Mouse (Mus musculus) ES-Bruce4 (cell line): ENCODE measurements around the gene Man1a. TPM values are rescaled to one million over a fixed set of nuclear protein-coding genes. Genes with fewer than 3 reads are reported as not detected.

Source experiments
- H3K27ac ChIP-seq: 2 replicates; pipeline ENCODE4 v1.5.1; 2012; ENCODE audit warnings: low read length, inconsistent platforms; ENCODE audit not compliant: insufficient read depth
- H3K27me3 ChIP-seq: 2 replicates; pipeline ENCODE4 v1.6.1; 2012; ENCODE audit warnings: mild to moderate bottlenecking, low read length, inconsistent platforms; ENCODE audit not compliant: control insufficient read depth, poor library complexity, insufficient read depth, severe bottlenecking
- H3K36me3 ChIP-seq: 2 replicates; pipeline ENCODE4 v1.6.1; 2012; ENCODE audit warnings: inconsistent platforms, mild to moderate bottlenecking, low read length, moderate library complexity; ENCODE audit not compliant: control insufficient read depth, poor library complexity, insufficient read depth, severe bottlenecking
- H3K4me1 ChIP-seq: one replicate; pipeline ENCODE4 v1.8.1; 2011; ENCODE audit warnings: low read length; ENCODE audit not compliant: control insufficient read depth, insufficient read depth
- H3K4me3 ChIP-seq: 2 replicates; pipeline ENCODE4 v1.5.1; 2011; ENCODE audit warnings: low read depth, mild to moderate bottlenecking, low read length
- H3K9ac ChIP-seq: 2 replicates; pipeline ENCODE4 v1.6.1; 2012; ENCODE audit warnings: low read depth, mild to moderate bottlenecking, inconsistent platforms; ENCODE audit not compliant: poor library complexity, severe bottlenecking
- H3K9me3 ChIP-seq: replicated peaks from 2 replicates; pipeline ENCODE4 v1.6.1; 2012; ENCODE audit warnings: mild to moderate bottlenecking, low read length, inconsistent platforms; ENCODE audit not compliant: control insufficient read depth, poor library complexity, insufficient read depth, severe bottlenecking
- CTCF ChIP-seq: IDR thresholded peaks from one replicate; pipeline ENCODE4 v1.8.1; 2011; ENCODE audit warnings: low read depth, low read length
- EP300 ChIP-seq: IDR thresholded peaks from 2 replicates; pipeline ENCODE4 v1.6.1; 2011; ENCODE audit warnings: low read depth, low read length; ENCODE audit not compliant: insufficient read depth
- POLR2A ChIP-seq: IDR thresholded peaks from one replicate; pipeline ENCODE4 v1.8.1; 2011; ENCODE audit warnings: low read length; ENCODE audit not compliant: insufficient read depth
- polyA plus RNA-seq: library from polyadenylated mRNA; stranded (reverse); fragments of >200 nt; gene quantifications from 2 replicates; pipeline ENCODE4 v1.2.4, GENCODE M21; 2011; ENCODE audit warnings: low read depth; ENCODE audit not compliant: missing spikeins, insufficient read depth, insufficient read length

Gene Man1a
- polyA plus RNA-seq, 1 experiment = 4.8 TPM

GRCm38 (mm10) chr10:54005847-54006246, 70.6 kb downstream of the Man1a start:
- H3K27me3 ChIP-seq = no peaks in the 10 kb centered on the region
- H3K4me3 ChIP-seq = no peak overlapping the region
- TF ChIP-seq POLR2A (no peak), EP300 (no peak), CTCF (no peak)
- no peaks in the 10 kb centered on the region for H3K9me3 ChIP-seq
- no peak overlapping the region for H3K9ac ChIP-seq
- no peaks in the 10 kb centered on the region for H3K4me1 ChIP-seq
- H3K36me3 ChIP-seq = no peaks in the 10 kb centered on the region
- no peak overlapping the region for H3K27ac ChIP-seq

GRCm38 (mm10) chr10:54002936-54003335, 73.5 kb downstream of the Man1a start:
- no peak overlapping the region for H3K27ac ChIP-seq
- no peak for TF ChIP-seq POLR2A
- no peak for TF ChIP-seq CTCF
- TF ChIP-seq EP300 = no peak

GRCm38 (mm10) chr10:53997301-53997700, 79.1 kb downstream of the Man1a start:
- Histone ChIP-seq H3K9ac (no peak overlapping the region), H3K4me3 (no peak overlapping the region), H3K36me3 (no peaks in the 10 kb centered on the region), H3K27me3 (no peaks in the 10 kb centered on the region), H3K9me3 (no peaks in the 10 kb centered on the region), H3K27ac (no peak overlapping the region), H3K4me1 (no peaks in the 10 kb centered on the region)
- no peak for TF ChIP-seq CTCF
- TF ChIP-seq POLR2A = no peak
- no peak for TF ChIP-seq EP300

More at GRCm38 (mm10) chr10:54002936-54003335, 73.5 kb downstream of the Man1a start:
- Histone ChIP-seq H3K4me3 (no peak overlapping the region), H3K4me1 (no peaks in the 10 kb centered on the region), H3K27me3 (no peaks in the 10 kb centered on the region), H3K9ac (no peak overlapping the region), H3K9me3 (no peaks in the 10 kb centered on the region), H3K36me3 (no peaks in the 10 kb centered on the region)

GRCm38 (mm10) chr10:53996216-53996615, 80.2 kb downstream of the Man1a start:
- Histone ChIP-seq H3K4me1 (no peaks in the 10 kb centered on the region), H3K27ac (no peak overlapping the region), H3K9ac (no peak overlapping the region), H3K27me3 (no peaks in the 10 kb centered on the region), H3K4me3 (no peak overlapping the region), H3K9me3 (no peaks in the 10 kb centered on the region), H3K36me3 (no peaks in the 10 kb centered on the region)
- TF ChIP-seq CTCF (no peak), EP300 (no peak), POLR2A (no peak)

GRCm38 (mm10) chr10:53994591-53994990, 81.8 kb downstream of the Man1a start:
- no peaks in the 10 kb centered on the region for H3K36me3 ChIP-seq
- H3K9ac ChIP-seq = no peak overlapping the region
- no peak overlapping the region for H3K4me3 ChIP-seq
- TF ChIP-seq CTCF (no peak), EP300 (no peak), POLR2A (no peak)
- no peaks in the 10 kb centered on the region for H3K9me3 ChIP-seq
- no peaks in the 10 kb centered on the region for H3K4me1 ChIP-seq
- no peaks in the 10 kb centered on the region for H3K27me3 ChIP-seq
- no peak overlapping the region for H3K27ac ChIP-seq

GRCm38 (mm10) chr10:53990434-53990833, 86.0 kb downstream of the Man1a start:
- Histone ChIP-seq H3K9me3 (no peaks in the 10 kb centered on the region), H3K9ac (no peak overlapping the region), H3K4me3 (no peak overlapping the region), H3K27ac (no peak overlapping the region), H3K4me1 (no peaks in the 10 kb centered on the region), H3K27me3 (no peaks in the 10 kb centered on the region), H3K36me3 (no peaks in the 10 kb centered on the region)
- TF ChIP-seq POLR2A (no peak), EP300 (no peak), CTCF (no peak)
